Mouse (Mus musculus) heart, postnatal 0 days (tissue): ENCODE results near the gene Kif2a.

ENCODE experiments used
- CTCF ChIP-seq: IDR thresholded peaks from 2 replicates; pipeline ENCODE4 v1.5.1; 2016; ENCODE audit warnings: antibody characterized with exemption, control low read depth, low read depth
- EP300 ChIP-seq: IDR thresholded peaks from 2 replicates; pipeline ENCODE4 v1.6.1; 2016; ENCODE audit warnings: antibody characterized with exemption, low read depth

- TF ChIP-seq CTCF = no peak
- TF ChIP-seq EP300 = no peak
These were observed 32.6 kb upstream of the Kif2a start for GRCm38 (mm10) chr13:107054496-107054895.
